Mouse (Mus musculus) kidney, embryonic 14.5 days (tissue): Measurements from ENCODE around the gene Cmah. TPM values are rescaled to one million over a fixed set of nuclear protein-coding genes. Genes with fewer than 3 reads are reported as not detected.
"Not testable (repeated sequence)": the region's sequence is repeated elsewhere in the genome, so short reads cannot be mapped to it uniquely, and the experiment has no call there.

Experiments
- ATAC-seq: fragments of 200-750 bp; cut with Nextera tagmentation; 2 replicates; pipeline ENCODE4 v1.8.0; 2017; ENCODE audit warnings: moderate number of reproducible peaks, mild to moderate bottlenecking, moderate TSS enrichment, moderate library complexity; ENCODE audit not compliant: low FRiP score, low TSS enrichment
- H3K27ac ChIP-seq: fragments of 300-500 bp; sonication (generic); 2 replicates; pipeline ENCODE4 v1.5.1; 2014; ENCODE audit warnings: low read depth, mild to moderate bottlenecking, low read length, moderate library complexity, mixed read lengths
- H3K27me3 ChIP-seq: fragments of 300-500 bp; sonication (generic); 2 replicates; pipeline ENCODE4 v1.6.1; 2014; ENCODE audit warnings: mild to moderate bottlenecking, low read length; ENCODE audit not compliant: control insufficient read depth, insufficient read depth
- H3K36me3 ChIP-seq: fragments of 300-500 bp; sonication (generic); 2 replicates; pipeline ENCODE4 v1.6.1; 2014; ENCODE audit warnings: low read length, mixed read lengths; ENCODE audit not compliant: control insufficient read depth, insufficient read depth
- H3K4me1 ChIP-seq: fragments of 300-500 bp; sonication (generic); 2 replicates; pipeline ENCODE4 v1.6.1; 2014; ENCODE audit warnings: low read length, mixed read lengths; ENCODE audit not compliant: control insufficient read depth, insufficient read depth
- H3K4me2 ChIP-seq: fragments of 300-500 bp; sonication (generic); replicated peaks from 2 replicates; pipeline ENCODE4 v1.6.1; 2014; ENCODE audit warnings: low read depth, mild to moderate bottlenecking, low read length
- H3K4me3 ChIP-seq: fragments of 300-500 bp; sonication (generic); 2 replicates; pipeline ENCODE4 v1.5.1; 2014; ENCODE audit warnings: mild to moderate bottlenecking, low read length
- H3K9ac ChIP-seq: fragments of 300-500 bp; sonication (generic); 2 replicates; pipeline ENCODE4 v1.6.1; 2014; ENCODE audit warnings: low read depth, mild to moderate bottlenecking, low read length, moderate library complexity
- H3K9me3 ChIP-seq: fragments of 300-500 bp; sonication (generic); 2 replicates; pipeline ENCODE4 v1.6.1; 2016; ENCODE audit warnings: low read length; ENCODE audit not compliant: control insufficient read depth
- WGBS: fragments of 180-500 bp; shearing (Covaris S2); extraction: QIAGEN DNeasy Blood & Tissue Kit; methylation state at CpG from one replicate; pipeline ENCODE4 v1.1.7; 2014; 5-methylcytosine and 5-hydroxymethylcytosine counted together
- polyA plus RNA-seq: library from polyadenylated mRNA; unstranded; fragments of >200 nt; fragmentation: Nextera tagmentation; extraction: Ambion mirVana; gene quantifications from 2 replicates; pipeline ENCODE4 v1.2.1, GENCODE M21; 2014

Cmah gene
- polyA plus RNA-seq, 1 experiment from 2014 or later = 1.2 TPM

- Histone ChIP-seq H3K4me1 (no peaks in the 10 kb centered on the region), H3K4me3 (no peak overlapping the region), H3K36me3 (no peaks in the 10 kb centered on the region), H3K27me3 (no peaks in the 10 kb centered on the region), H3K4me2 (no peak overlapping the region), H3K9me3 (no peaks in the 10 kb centered on the region), H3K9ac (no peak overlapping the region), H3K27ac (no peak overlapping the region)
- ATAC-seq = no peak
- 92% methylated on average over 6 of the region's 6 CpGs for WGBS
These were observed 38.0 kb downstream of the Cmah start for GRCm38 (mm10) chr13:24365191-24365590.

- H3K4me1 ChIP-seq = no peaks in the 10 kb centered on the region
- no peak overlapping the region for H3K9ac ChIP-seq
- H3K4me3 ChIP-seq = no peak overlapping the region
- H3K4me2 ChIP-seq = no peak overlapping the region
- H3K27ac ChIP-seq = no peak overlapping the region
- WGBS = 86% methylated on average over 7 of the region's 7 CpGs
- ATAC-seq = no peak
- H3K9me3 ChIP-seq = no peaks in the 10 kb centered on the region
- no peaks in the 10 kb centered on the region for H3K36me3 ChIP-seq
- H3K27me3 ChIP-seq = no peaks in the 10 kb centered on the region
These were observed 45.8 kb downstream of the Cmah start for GRCm38 (mm10) chr13:24372893-24373599.

DNA sequence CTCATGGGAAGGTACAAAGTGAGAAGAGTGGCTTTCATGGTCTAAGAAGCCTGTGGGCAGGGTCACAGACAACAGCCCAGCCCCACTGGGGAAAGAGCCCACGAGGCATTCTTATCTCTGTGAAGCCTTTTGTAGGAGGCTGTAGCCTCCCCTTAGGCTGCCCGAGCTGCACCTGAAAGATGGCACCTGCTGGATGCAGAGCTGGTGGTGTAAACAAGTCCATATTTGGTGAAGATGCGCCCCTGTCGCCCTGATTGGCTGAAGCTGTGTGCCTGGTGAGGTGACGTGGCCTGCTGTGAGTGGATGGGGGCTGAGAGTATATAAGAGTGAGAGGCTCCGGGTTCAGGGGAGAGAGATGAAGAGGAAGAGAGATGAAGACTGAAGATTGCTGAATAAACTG, 47.4 kb downstream of the Cmah start:
- 80% methylated on average over 6 of the region's 6 CpGs for WGBS
- not testable (repeated sequence) for H3K4me1 ChIP-seq, H3K9me3 ChIP-seq, H3K27me3 ChIP-seq, ATAC-seq, H3K27ac ChIP-seq, H3K4me2 ChIP-seq, H3K9ac ChIP-seq, H3K36me3 ChIP-seq, H3K4me3 ChIP-seq

DNA sequence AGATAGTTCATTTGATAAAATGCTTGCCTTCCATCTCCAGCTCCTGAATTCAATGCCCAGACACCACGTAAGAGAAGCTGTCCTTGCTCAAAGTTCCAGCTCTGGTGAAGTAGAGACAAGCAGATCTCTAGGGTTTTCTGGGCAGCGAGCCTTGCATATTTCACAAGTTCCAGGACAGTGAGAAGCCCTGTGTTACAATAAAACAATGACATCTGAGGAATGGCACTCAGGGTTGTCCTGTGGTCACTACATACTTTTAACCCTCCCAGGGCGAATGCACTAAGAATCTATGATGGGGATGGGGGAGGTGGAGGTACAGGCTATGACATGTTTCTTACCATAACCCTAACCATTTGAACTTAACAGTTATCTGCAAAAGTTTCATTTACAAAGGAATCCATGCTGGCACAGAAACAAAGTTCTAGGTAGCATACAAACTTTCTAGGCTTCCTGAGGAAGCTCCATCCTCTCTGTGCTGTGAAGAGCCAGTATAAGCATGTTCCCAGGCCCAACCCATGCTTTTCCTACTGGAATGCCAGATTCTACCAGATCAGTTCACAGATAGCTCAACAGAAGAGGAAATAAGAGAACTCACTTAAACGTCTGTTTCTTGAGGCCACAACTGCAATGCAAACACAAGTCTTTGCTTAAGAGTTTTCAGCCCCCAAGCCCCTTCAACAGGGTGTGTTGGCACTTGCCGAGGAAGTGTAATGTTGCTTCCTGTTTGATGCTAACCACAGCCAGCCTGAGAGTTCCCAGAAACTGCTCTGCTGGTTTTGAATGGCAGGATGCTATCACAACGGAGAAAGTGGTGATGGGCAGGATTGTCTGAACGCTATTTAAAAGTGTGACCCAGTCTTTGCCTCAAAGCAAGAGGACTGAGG, 48.4 kb downstream of the Cmah start:
- Histone ChIP-seq H3K4me3 (no peak overlapping the region), H3K9ac (no peak overlapping the region), H3K27me3 (no peaks in the 10 kb centered on the region), H3K9me3 (no peaks in the 10 kb centered on the region), H3K27ac (no peak overlapping the region), H3K4me1 (no peaks in the 10 kb centered on the region), H3K4me2 (no peak overlapping the region), H3K36me3 (no peaks in the 10 kb centered on the region)
- WGBS = 72% methylated on average over 7 of the region's 7 CpGs
- no peak for ATAC-seq

- Histone ChIP-seq H3K9me3 (no peaks in the 10 kb centered on the region), H3K27ac (no peak overlapping the region), H3K4me3 (no peak overlapping the region), H3K4me2 (no peak overlapping the region), H3K27me3 (no peaks in the 10 kb centered on the region), H3K36me3 (no peaks in the 10 kb centered on the region), H3K9ac (no peak overlapping the region), H3K4me1 (no peaks in the 10 kb centered on the region)
- WGBS = 95% methylated on average over 6 of the region's 6 CpGs
- no peak for ATAC-seq
These were observed 53.5 kb downstream of the Cmah start for GRCm38 (mm10) chr13:24380713-24381112.

DNA sequence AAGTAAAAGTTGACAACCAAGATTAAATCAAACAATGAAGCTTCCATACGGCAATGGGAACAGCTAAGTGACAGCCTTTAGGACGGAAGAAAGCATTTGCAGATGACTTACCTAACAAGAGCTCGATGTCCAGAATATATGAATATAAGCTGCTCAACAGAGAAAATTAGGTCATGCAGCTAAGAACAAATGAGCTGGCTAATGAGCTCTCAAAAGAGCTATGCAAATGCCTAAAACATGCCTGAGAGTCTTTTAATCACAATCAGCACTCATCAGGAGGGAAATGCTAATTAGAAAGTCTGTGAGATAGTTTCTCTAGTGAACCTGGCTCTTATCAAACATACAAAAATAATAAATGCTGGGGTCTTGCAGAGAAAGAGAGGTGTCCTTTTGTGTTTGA, 56.7 kb downstream of the Cmah start:
- Histone ChIP-seq H3K9ac (no peak overlapping the region), H3K4me3 (no peak overlapping the region), H3K4me2 (no peak overlapping the region), H3K27me3 (no peaks in the 10 kb centered on the region), H3K4me1 (no peaks in the 10 kb centered on the region), H3K27ac (no peak overlapping the region), H3K36me3 (no peaks in the 10 kb centered on the region), H3K9me3 (no peaks in the 10 kb centered on the region)
- no peak for ATAC-seq
- WGBS = 89% methylated on average over 3 of the region's 3 CpGs

DNA sequence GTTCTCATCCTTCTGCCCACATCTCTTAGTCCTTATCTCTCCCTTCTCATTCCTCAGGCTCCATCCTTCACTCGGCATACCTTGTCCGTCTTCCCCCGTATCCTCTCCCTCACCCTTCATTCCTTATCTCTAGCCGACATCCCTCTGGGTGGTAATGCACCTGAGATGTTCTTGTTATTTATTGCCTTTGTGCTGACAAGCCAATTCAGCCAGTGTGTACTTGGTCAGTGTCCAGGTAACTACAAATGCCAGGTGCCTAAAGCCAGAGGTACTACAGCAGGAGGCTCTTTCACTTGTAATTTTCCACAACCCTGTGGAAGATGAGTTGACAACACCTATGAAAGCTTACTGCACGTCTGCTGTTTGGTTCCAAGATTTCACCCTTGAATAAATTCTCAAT, 64.7 kb downstream of the Cmah start:
- H3K9ac ChIP-seq = no peak overlapping the region
- no peak for ATAC-seq
- 88% methylated on average over 5 of the region's 5 CpGs for WGBS

DNA sequence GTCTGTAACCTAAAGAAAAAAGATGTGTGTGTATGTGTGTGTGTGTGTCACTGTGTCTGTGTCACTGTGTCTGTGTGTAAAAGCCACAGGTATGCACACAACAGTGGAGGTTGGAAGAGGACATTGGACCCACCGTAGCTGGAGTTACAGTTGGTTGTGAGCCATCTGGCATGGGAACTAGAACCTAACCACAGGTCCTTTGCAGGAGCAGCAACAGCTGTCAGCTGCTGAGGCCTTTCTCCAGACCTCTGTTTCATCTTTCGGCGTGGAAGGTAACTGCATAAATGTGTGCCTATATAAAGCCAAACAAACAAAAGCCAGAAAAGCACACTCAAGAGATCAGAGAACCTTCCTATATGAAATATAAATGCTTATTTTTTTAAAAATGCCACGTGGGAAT, 65.5 kb downstream of the Cmah start:
- H3K36me3 ChIP-seq = no peaks in the 10 kb centered on the region
- WGBS = 71% methylated on average over 4 of the region's 4 CpGs

More for the DNA sequence above, 64.7 kb downstream of the Cmah start:
- no peak overlapping the region for H3K4me2 ChIP-seq
- no peaks in the 10 kb centered on the region for H3K27me3 ChIP-seq
- H3K4me1 ChIP-seq = no peaks in the 10 kb centered on the region
- no peak overlapping the region for H3K4me3 ChIP-seq
- H3K9me3 ChIP-seq = no peaks in the 10 kb centered on the region
- no peak overlapping the region for H3K27ac ChIP-seq
- no peaks in the 10 kb centered on the region for H3K36me3 ChIP-seq

GRCm38 (mm10) chr13:24393055-24393454, 65.9 kb downstream of the Cmah start:
- no peaks in the 10 kb centered on the region for H3K27me3 ChIP-seq
- H3K4me3 ChIP-seq = no peak overlapping the region
- H3K27ac ChIP-seq = no peak overlapping the region
- no peaks in the 10 kb centered on the region for H3K36me3 ChIP-seq
- no peak overlapping the region for H3K9ac ChIP-seq
- no peak for ATAC-seq
- 42% methylated on average over 4 of the region's 4 CpGs for WGBS
- H3K9me3 ChIP-seq = no peaks in the 10 kb centered on the region
- H3K4me2 ChIP-seq = no peak overlapping the region
- H3K4me1 ChIP-seq = no peaks in the 10 kb centered on the region

More for the DNA sequence above, 65.5 kb downstream of the Cmah start:
- Histone ChIP-seq H3K9ac (no peak overlapping the region), H3K9me3 (no peaks in the 10 kb centered on the region), H3K4me3 (no peak overlapping the region), H3K4me2 (no peak overlapping the region), H3K27me3 (no peaks in the 10 kb centered on the region), H3K4me1 (no peaks in the 10 kb centered on the region), H3K27ac (no peak overlapping the region)
- ATAC-seq = no peak
